Mouse (Mus musculus): Measurements from ENCODE around the gene Dnaaf5. TPM values are rescaled to one million over a fixed set of nuclear protein-coding genes. Genes with fewer than 3 reads are reported as not detected.

Gene Dnaaf5
- polyA plus RNA-seq, 1 experiment from 2014 or later, result 5.8 TPM

- Histone ChIP-seq H3K4me3 (no peak overlapping the region), H3K27ac (replicated peaks) (no peak overlapping the region), H3K9ac (no peak overlapping the region), H3K27me3 (replicated peaks) (no peaks in the 10 kb centered on the region), H3K4me1 (peaks cover 14% of the 10 kb centered on the region), H3K4me2 (no peak overlapping the region), H3K36me3 (peaks cover 49% of the 10 kb centered on the region), H3K9me3 (no peaks in the 10 kb centered on the region)
- no peak for ATAC-seq (ENCODE audit: extremely low read depth, insufficient number of reproducible peaks, low FRiP score, low TSS enrichment)
These were observed 64.3 kb downstream of the Dnaaf5 start for GRCm38 (mm10) chr5:139214298-139214697.

GRCm38 (mm10) chr5:139215184-139215583 lies 65.2 kb downstream of the Dnaaf5 start:
- ATAC-seq (ENCODE audit: extremely low read depth, insufficient number of reproducible peaks, low FRiP score, low TSS enrichment), result no peak

GRCm38 (mm10) chr5:139216121-139216520 lies 66.1 kb downstream of the Dnaaf5 start:
- no peaks in the 10 kb centered on the region for H3K9me3 ChIP-seq
- H3K4me2 ChIP-seq, result no peak overlapping the region
- WGBS, result 55% methylated on average over 2 of the region's 2 CpGs
- no peak overlapping the region for H3K27ac ChIP-seq (replicated peaks)
- peaks cover 22% of the 10 kb centered on the region for H3K4me1 ChIP-seq
- H3K9ac ChIP-seq, result no peak overlapping the region
- no peaks in the 10 kb centered on the region for H3K27me3 ChIP-seq (replicated peaks)
- no peak overlapping the region for H3K4me3 ChIP-seq
- no peak for ATAC-seq (ENCODE audit: extremely low read depth, insufficient number of reproducible peaks, low FRiP score, low TSS enrichment)
- peaks cover 43% of the 10 kb centered on the region for H3K36me3 ChIP-seq

More at GRCm38 (mm10) chr5:139215184-139215583, 65.2 kb downstream of the Dnaaf5 start:
- no peak overlapping the region for H3K27ac ChIP-seq (replicated peaks)
- H3K36me3 ChIP-seq, result peaks cover 47% of the 10 kb centered on the region
- no peak overlapping the region for H3K9ac ChIP-seq
- H3K4me3 ChIP-seq, result no peak overlapping the region
- peaks cover 18% of the 10 kb centered on the region for H3K4me1 ChIP-seq
- H3K27me3 ChIP-seq (replicated peaks), result no peaks in the 10 kb centered on the region
- H3K4me2 ChIP-seq, result no peak overlapping the region
- no peaks in the 10 kb centered on the region for H3K9me3 ChIP-seq
- WGBS, result 90% methylated on average over 5 of the region's 5 CpGs

- Histone ChIP-seq H3K4me3 (no peak overlapping the region), H3K27me3 (replicated peaks) (no peaks in the 10 kb centered on the region), H3K4me1 (peaks cover 19% of the 10 kb centered on the region), H3K4me2 (no peak overlapping the region), H3K27ac (replicated peaks) (no peak overlapping the region), H3K9ac (no peak overlapping the region), H3K9me3 (no peaks in the 10 kb centered on the region), H3K36me3 (peaks cover 49% of the 10 kb centered on the region)
- WGBS, result 80% methylated on average over 3 of the region's 3 CpGs
- ATAC-seq (ENCODE audit: extremely low read depth, insufficient number of reproducible peaks, low FRiP score, low TSS enrichment), result no peak
These were observed 66.8 kb downstream of the Dnaaf5 start for GRCm38 (mm10) chr5:139216774-139217173.

DNA sequence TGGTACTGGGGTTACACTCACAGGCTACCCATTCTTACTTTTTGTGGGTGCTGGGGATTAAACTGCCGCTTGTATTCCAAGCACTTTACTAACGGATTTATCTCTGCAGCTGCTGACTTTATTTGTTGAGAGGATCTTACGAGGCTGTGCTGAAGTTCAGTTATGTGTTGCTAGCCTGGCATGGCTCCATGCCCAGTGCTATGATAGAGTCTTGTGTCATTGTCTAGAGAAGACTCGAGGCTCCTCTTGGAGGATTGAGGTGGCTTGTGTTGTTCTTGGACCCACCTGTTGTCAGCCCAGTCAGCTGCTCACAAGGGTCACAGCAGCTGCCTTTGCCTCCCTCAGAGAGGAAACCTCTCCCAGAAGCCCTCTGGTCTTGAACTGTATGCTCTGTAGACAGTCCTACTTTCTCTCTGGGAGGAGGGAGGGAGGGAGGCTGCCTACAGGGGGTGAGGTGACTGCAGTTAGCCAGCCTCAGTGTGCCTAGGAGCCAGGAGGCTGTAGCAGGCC lies 70.0 kb downstream of the Dnaaf5 start:
- H3K9ac ChIP-seq, result no peak overlapping the region
- H3K4me2 ChIP-seq, result no peak overlapping the region
- H3K4me3 ChIP-seq, result no peak overlapping the region
- H3K27ac ChIP-seq (replicated peaks), result no peak overlapping the region
- 73% methylated on average over 4 of the region's 4 CpGs for WGBS
- no peak for ATAC-seq (ENCODE audit: extremely low read depth, insufficient number of reproducible peaks, low FRiP score, low TSS enrichment)
- H3K4me1 ChIP-seq, result peaks cover 15% of the 10 kb centered on the region
- no peaks in the 10 kb centered on the region for H3K27me3 ChIP-seq (replicated peaks)
- H3K36me3 ChIP-seq, result peaks cover 71% of the 10 kb centered on the region
- no peaks in the 10 kb centered on the region for H3K9me3 ChIP-seq

DNA sequence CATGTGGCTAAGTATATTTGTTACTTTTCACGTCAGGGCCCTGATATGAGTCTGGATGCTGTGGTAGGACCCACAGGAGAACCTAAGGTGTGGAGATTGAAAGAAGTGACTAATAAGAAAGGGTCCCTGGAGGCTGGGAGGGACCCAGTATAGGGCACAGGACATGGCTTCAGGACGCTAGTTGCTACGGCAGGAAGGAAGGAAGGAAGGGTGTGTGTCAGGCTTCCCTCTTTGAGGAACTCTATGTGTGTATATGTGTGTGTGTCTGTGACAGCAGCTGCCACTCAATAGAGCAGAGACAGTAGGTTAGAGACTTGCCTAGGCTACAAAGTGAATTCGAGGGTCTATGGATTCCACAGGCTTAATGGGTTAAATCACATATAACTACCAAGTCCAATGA lies 70.6 kb downstream of the Dnaaf5 start:
- Histone ChIP-seq H3K27me3 (replicated peaks) (no peaks in the 10 kb centered on the region), H3K27ac (replicated peaks) (no peak overlapping the region), H3K9ac (no peak overlapping the region), H3K4me2 (no peak overlapping the region), H3K36me3 (peaks cover 71% of the 10 kb centered on the region), H3K4me3 (no peak overlapping the region), H3K4me1 (peaks cover 15% of the 10 kb centered on the region), H3K9me3 (no peaks in the 10 kb centered on the region)
- 77% methylated on average over 4 of the region's 4 CpGs for WGBS
- ATAC-seq (ENCODE audit: extremely low read depth, insufficient number of reproducible peaks, low FRiP score, low TSS enrichment), result no peak

DNA sequence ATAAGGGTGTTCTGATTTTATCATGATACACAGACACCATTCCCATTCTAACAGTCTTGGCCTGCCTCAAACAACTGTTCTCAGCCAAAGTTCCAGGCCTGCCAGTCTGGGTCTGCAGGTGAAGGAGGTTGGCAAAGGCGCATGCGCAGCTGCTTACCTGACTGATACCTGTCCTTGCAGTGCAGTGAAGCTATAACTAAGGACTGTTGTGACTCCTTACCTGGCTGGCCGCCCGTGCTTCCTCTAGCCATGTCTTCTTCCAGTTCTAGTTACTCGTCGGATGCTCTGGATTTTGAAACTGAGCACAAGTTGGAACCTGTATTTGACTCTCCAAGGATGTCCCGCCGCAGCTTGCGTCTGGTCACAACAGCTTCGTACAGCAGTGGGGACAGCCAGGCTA lies 73.3 kb downstream of the Dnaaf5 start:
- ATAC-seq (ENCODE audit: extremely low read depth, insufficient number of reproducible peaks, low FRiP score, low TSS enrichment), result no peak
- Histone ChIP-seq H3K9ac (no peak overlapping the region), H3K27ac (replicated peaks) (no peak overlapping the region), H3K36me3 (peaks cover 79% of the 10 kb centered on the region), H3K4me1 (peaks cover 7% of the 10 kb centered on the region; the same call in 1 of the 2 replicates), H3K9me3 (no peaks in the 10 kb centered on the region), H3K4me3 (no peak overlapping the region), H3K4me2 (no peak overlapping the region), H3K27me3 (replicated peaks) (no peaks in the 10 kb centered on the region)
- WGBS, result 92% methylated on average over 10 of the region's 10 CpGs

- Histone ChIP-seq H3K27ac (replicated peaks) (no peak overlapping the region), H3K36me3 (peaks cover 96% of the 10 kb centered on the region), H3K4me2 (no peak overlapping the region), H3K9me3 (no peaks in the 10 kb centered on the region), H3K4me1 (no peaks in the 10 kb centered on the region), H3K9ac (no peak overlapping the region), H3K27me3 (replicated peaks) (no peaks in the 10 kb centered on the region), H3K4me3 (no peak overlapping the region)
- no peak for ATAC-seq (ENCODE audit: extremely low read depth, insufficient number of reproducible peaks, low FRiP score, low TSS enrichment)
- 90% methylated on average over 4 of the region's 4 CpGs for WGBS
These were observed 77.2 kb downstream of the Dnaaf5 start for GRCm38 (mm10) chr5:139227236-139227635.

- H3K27me3 ChIP-seq (replicated peaks), result no peaks in the 10 kb centered on the region
- H3K4me1 ChIP-seq, result no peaks in the 10 kb centered on the region
- no peaks in the 10 kb centered on the region for H3K9me3 ChIP-seq
- H3K9ac ChIP-seq, result no peak overlapping the region
- H3K4me3 ChIP-seq, result no peak overlapping the region
- no peak overlapping the region for H3K4me2 ChIP-seq
- H3K27ac ChIP-seq (replicated peaks), result no peak overlapping the region
- peaks cover 97% of the 10 kb centered on the region for H3K36me3 ChIP-seq
- ATAC-seq (ENCODE audit: extremely low read depth, insufficient number of reproducible peaks, low FRiP score, low TSS enrichment), result no peak
- 90% methylated on average over 2 of the region's 2 CpGs for WGBS
These were observed 77.6 kb downstream of the Dnaaf5 start for GRCm38 (mm10) chr5:139227645-139228044.

GRCm38 (mm10) chr5:139228318-139228717 lies 78.3 kb downstream of the Dnaaf5 start:
- H3K36me3 ChIP-seq, result peaks cover 98% of the 10 kb centered on the region

DNA sequence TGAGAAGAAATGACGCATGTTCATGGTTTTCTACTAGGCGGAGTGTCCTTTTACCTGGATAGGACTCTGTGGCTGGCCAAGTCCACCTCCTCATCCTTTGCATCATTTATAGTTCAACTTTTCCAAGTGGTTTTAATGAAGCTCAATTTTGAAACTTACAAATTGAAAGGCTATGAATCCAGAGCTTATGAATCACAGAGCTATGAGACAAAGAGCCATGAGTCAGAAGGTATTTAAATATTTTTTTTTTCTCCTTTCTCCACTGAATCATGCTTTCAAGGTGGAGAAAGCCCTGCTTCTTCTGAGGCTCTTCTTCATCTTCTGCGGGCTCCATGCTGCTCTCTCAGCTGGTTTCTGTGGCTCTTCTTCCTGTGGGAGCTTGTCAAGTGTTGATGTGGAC lies 79.7 kb downstream of the Dnaaf5 start:
- WGBS, result 93% methylated on average over 3 of the region's 3 CpGs
- peaks cover 98% of the 10 kb centered on the region for H3K36me3 ChIP-seq

More at GRCm38 (mm10) chr5:139228318-139228717, 78.3 kb downstream of the Dnaaf5 start:
- no peak overlapping the region for H3K9ac ChIP-seq
- H3K9me3 ChIP-seq, result no peaks in the 10 kb centered on the region
- WGBS, result 94% methylated on average over 3 of the region's 3 CpGs
- no peak overlapping the region for H3K4me2 ChIP-seq
- no peak for ATAC-seq (ENCODE audit: extremely low read depth, insufficient number of reproducible peaks, low FRiP score, low TSS enrichment)
- H3K27me3 ChIP-seq (replicated peaks), result no peaks in the 10 kb centered on the region
- H3K4me1 ChIP-seq, result no peaks in the 10 kb centered on the region
- no peak overlapping the region for H3K27ac ChIP-seq (replicated peaks)
- H3K4me3 ChIP-seq, result no peak overlapping the region

GRCm38 (mm10) chr5:139232083-139232482 lies 82.1 kb downstream of the Dnaaf5 start:
- ATAC-seq (ENCODE audit: extremely low read depth, insufficient number of reproducible peaks, low FRiP score, low TSS enrichment), result no peak
- peaks cover 99% of the 10 kb centered on the region for H3K36me3 ChIP-seq

More for the DNA sequence above, 79.7 kb downstream of the Dnaaf5 start:
- Histone ChIP-seq H3K27me3 (replicated peaks) (no peaks in the 10 kb centered on the region), H3K4me1 (no peaks in the 10 kb centered on the region), H3K27ac (replicated peaks) (no peak overlapping the region), H3K4me3 (no peak overlapping the region), H3K4me2 (no peak overlapping the region), H3K9me3 (no peaks in the 10 kb centered on the region), H3K9ac (no peak overlapping the region)
- no peak for ATAC-seq (ENCODE audit: extremely low read depth, insufficient number of reproducible peaks, low FRiP score, low TSS enrichment)

More at GRCm38 (mm10) chr5:139232083-139232482, 82.1 kb downstream of the Dnaaf5 start:
- Histone ChIP-seq H3K9ac (no peak overlapping the region), H3K27me3 (replicated peaks) (no peaks in the 10 kb centered on the region), H3K9me3 (no peaks in the 10 kb centered on the region), H3K4me1 (no peaks in the 10 kb centered on the region), H3K4me2 (no peak overlapping the region), H3K4me3 (no peak overlapping the region), H3K27ac (replicated peaks) (no peak overlapping the region)
- 76% methylated on average over 3 of the region's 3 CpGs for WGBS
